Mouse (Mus musculus) brain, adult 2 months (tissue): ENCODE data around the gene Sppl2a.
"Not testable (repeated sequence)": the region's sequence is repeated elsewhere in the genome, so short reads cannot be mapped to it uniquely, and the experiment has no call there.

Experiments
- DNase-seq: peaks from one replicate; pipeline ENCODE4 v3.0.0; 2011; ENCODE audit warnings: low read depth, low spot score

Sppl2a gene

GRCm38 (mm10) chr2:126894245-126894644 is 38.8 kb downstream of the Sppl2a start:
- DNase-seq, result no peak

GRCm38 (mm10) chr2:126892316-126892715 is 40.7 kb downstream of the Sppl2a start:
- no peak for DNase-seq

GRCm38 (mm10) chr2:126891743-126892142 is 41.3 kb downstream of the Sppl2a start:
- DNase-seq, result no peak

- no peak for DNase-seq
Observed at GRCm38 (mm10) chr2:126887141-126887540, 45.9 kb downstream of the Sppl2a start.

- no peak for DNase-seq
Observed at GRCm38 (mm10) chr2:126885871-126886270, 47.2 kb downstream of the Sppl2a start.

- DNase-seq, result not testable (repeated sequence)
Observed at GRCm38 (mm10) chr2:126882711-126883110, 50.3 kb downstream of the Sppl2a start.

- DNase-seq, result no peak
Observed at GRCm38 (mm10) chr2:126877991-126878390, 55.0 kb downstream of the Sppl2a start.

- peak; percentile 98 for DNase-seq
Observed at GRCm38 (mm10) chr2:126875871-126876796, 56.9 kb downstream of the Sppl2a start, which contains the start of gene Trpm7. Trpm7 (minus strand) TSS chr2:126876230.

GRCm38 (mm10) chr2:126875516-126875835 is 57.6 kb downstream of the Sppl2a start:
- peak; percentile 74 for DNase-seq

GRCm38 (mm10) chr2:126874809-126875515 is 58.1 kb downstream of the Sppl2a start:
- no peak for DNase-seq

GRCm38 (mm10) chr2:126866301-126866700 is 66.7 kb downstream of the Sppl2a start:
- DNase-seq, result no peak

- DNase-seq, result no peak
Observed at GRCm38 (mm10) chr2:126865501-126866199, 67.4 kb downstream of the Sppl2a start.

- DNase-seq, result no peak
Observed at GRCm38 (mm10) chr2:126865026-126865425, 68.0 kb downstream of the Sppl2a start.

GRCm38 (mm10) chr2:126844751-126845150 is 88.3 kb downstream of the Sppl2a start:
- DNase-seq, result no peak
